In the genomic region with DNA sequence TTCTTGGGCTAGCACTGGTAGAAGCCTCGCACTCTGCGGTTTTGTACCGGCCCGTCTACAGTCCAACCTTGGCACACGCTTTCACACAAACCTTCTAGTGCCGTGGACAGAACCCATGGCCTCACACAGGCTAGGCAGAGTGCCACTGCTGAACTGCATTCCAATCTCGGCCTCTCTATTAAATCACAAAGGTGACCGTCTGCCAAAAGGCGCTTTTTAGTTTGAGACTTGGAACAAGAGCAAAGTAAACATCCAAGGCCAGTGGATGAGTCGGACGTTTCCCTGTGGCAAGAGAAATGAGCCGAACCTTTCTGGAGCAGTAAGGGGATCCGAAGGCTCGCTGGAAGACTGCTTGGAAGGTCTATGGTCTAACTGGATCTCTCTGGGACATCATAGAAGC, we compare ENCODE assay signal across 17 mouse cellular contexts. TPM values are rescaled to one million over a fixed set of nuclear protein-coding genes. Genes with fewer than 3 reads are reported as not detected.
DNase-seq lines count a peak whose midpoint lies in the region; ATAC-seq lines count a peak whose summit lies in the region.
"Had no signal": no experiment of that assay in that cellular context is flagged by ENCODE, and none has a peak within 500 bp of the region (broad histone marks: within the 10 kb centered on the region; RNA-seq: fewer than 3 reads in every experiment).

No protein-coding gene starts in this region.

- ATAC-seq in megakaryocyte-erythroid progenitor cell, adult 5-6 weeks (replicated peaks; ENCODE audit: low FRiP score, low TSS enrichment, poor library complexity, severe bottlenecking) = no peak
- ATAC-seq: forebrain, embryonic 13.5 days; hindbrain, postnatal 0 days had no signal

- intact Hi-C loops in heart, postnatal 10 days (cut with DNase I) = loop anchor here (5.0 to 10.0 kb wide), 4 partner anchors 38 to 525 kb away; no protein-coding TSS in a partner anchor
- intact Hi-C loops in heart, postnatal 25 days (cut with DNase I) = loop anchor here (5.0 to 10.0 kb wide), 2 partner anchors 33 to 355 kb away; partner anchors contain the start of gene Pde12

- peak; percentile 32 to 43 for DNase-seq in heart, postnatal 10 days
- no peak for DNase-seq in heart, postnatal 25 days (ENCODE audit: low spot score)
- peak; percentile 29 for DNase-seq in ovary, adult 18-20 months (ENCODE audit: low spot score)
- no peak for DNase-seq in ovary, postnatal 14 days (ENCODE audit: low spot score)
- peak; percentile 82 for DNase-seq in adrenal gland, postnatal 14 days
- peak; percentile 48 for DNase-seq in lung, postnatal 25 days (ENCODE audit: low spot score)
- DNase-seq in cerebellum, postnatal 4 days (ENCODE audit: low spot score in 2 of 2) = no peak
- DNase-seq: B cell, adult 2 months; cerebellum, adult 18-20 months; heart, adult 11 months; right cerebral cortex, postnatal 14 days had no signal

RNA-seq across cellular contexts. Expression of gene Il17rd, which starts 18.9 kb away (rescaled TPM):
- total RNA-seq in heart, postnatal 10 days (2021) = 1 to 10 TPM; 7.7 to 7.9 TPM
- 1 to 10 TPM; 3.6 to 5.7 TPM for total RNA-seq in heart, postnatal 25 days (2021)
- total RNA-seq in adrenal gland, postnatal 14 days (2021) = 3.6 and 5.2 TPM in 2 replicates
- total RNA-seq in megakaryocyte-erythroid progenitor cell, adult 5-6 weeks (2014; fragmentation: Nextera tagmentation) = 1.2 TPM in 1 of 2 replicates, not detected in the other
- total RNA-seq in megakaryocyte-erythroid progenitor cell, adult 5-6 weeks (2017) = not detected in 2 replicates
- total RNA-seq: common myeloid progenitor, adult 5-6 weeks had no signal

RNA-seq across cellular contexts. Expression of gene Hesx1, which starts 25.6 kb away (rescaled TPM):
- total RNA-seq in heart, postnatal 10 days (2021) = not detected
- not detected for total RNA-seq in heart, postnatal 25 days (2021)
- total RNA-seq in adrenal gland, postnatal 14 days (2021) = not detected in 2 replicates
- not detected in 2 replicates for total RNA-seq in megakaryocyte-erythroid progenitor cell, adult 5-6 weeks (2014; fragmentation: Nextera tagmentation)
- not detected in 2 replicates for total RNA-seq in megakaryocyte-erythroid progenitor cell, adult 5-6 weeks (2017)
- total RNA-seq: hindbrain, postnatal 0 days; layer of hippocampus, adult 8-10 months; left cerebral cortex, adult 2 months had no signal

RNA-seq across cellular contexts. Expression of gene Appl1, which starts 48.8 kb away (rescaled TPM):
- 10 to 100 TPM; 21.8 to 26.7 TPM for total RNA-seq in heart, postnatal 10 days (2021)
- 10 to 100 TPM; 18.4 to 19.4 TPM for total RNA-seq in heart, postnatal 25 days (2021)
- total RNA-seq in adrenal gland, postnatal 14 days (2021) = 29.7 and 31.5 TPM in 2 replicates
- total RNA-seq in megakaryocyte-erythroid progenitor cell, adult 5-6 weeks (2014; fragmentation: Nextera tagmentation) = 5.2 and 12.7 TPM in 2 replicates
- total RNA-seq in megakaryocyte-erythroid progenitor cell, adult 5-6 weeks (2017) = 12.6 and 14.8 TPM in 2 replicates

Comparison
In these comparisons a context has a peak if more than half of its experiments do, and no peak if none do; other contexts are left out.
1. DNase-seq: peak in heart, postnatal 10 days (2 of 2), ovary, adult 18-20 months (single experiment), adrenal gland, postnatal 14 days (single experiment) and lung, postnatal 25 days (single experiment); none in heart, postnatal 25 days (single experiment), ovary, postnatal 14 days (single experiment) and cerebellum, postnatal 4 days (0 of 2).